Mouse (Mus musculus): ENCODE results near the gene Rps27. TPM values are rescaled to one million over a fixed set of nuclear protein-coding genes. Genes with fewer than 3 reads are reported as not detected.

Gene Rps27
- polyA plus RNA-seq, 2 experiments = 948 to 1,357 TPM

- Histone ChIP-seq H3K27me3 (ENCODE audit: control insufficient read depth, insufficient read depth, low read length) (no peaks in the 10 kb centered on the region), H3K9ac (replicated peaks) (no peak overlapping the region), H3K4me3 (ENCODE audit: insufficient read depth in 1 of 2, low read depth in 2 of 2, low read length in 2 of 2) (no peak overlapping the region), H3K4me1 (replicated peaks; ENCODE audit: control insufficient read depth in 2 of 2, insufficient read depth in 2 of 2, low read length in 1 of 2) (no peaks in the 10 kb centered on the region), H3K36me3 (replicated peaks; ENCODE audit: control insufficient read depth, insufficient read depth, low read depth) (peaks cover 5% of the 10 kb centered on the region; the same call in 1 of the 2 replicates), H3K4me2 (ENCODE audit: low read depth) (no peak overlapping the region), H3K9me3 (ENCODE audit: control insufficient read depth, low read length) (no peaks in the 10 kb centered on the region), H3K27ac (no peak overlapping the region)
- TF ChIP-seq EP300 (IDR thresholded peaks at IDR 0.05; ENCODE audit: low read depth) (no peak), CTCF (IDR thresholded peaks at IDR 0.05; ENCODE audit: low read depth) (no peak)
- 61% methylated on average over 1 of the region's 1 CpGs for WGBS (ENCODE audit: insufficient replicate concordance)
- ATAC-seq (ENCODE audit: insufficient read depth) (no peak), DNase-seq (ENCODE audit: low read depth in 3 of 3, low spot score in 3 of 3) (no peak)
Measured at GRCm38 (mm10) chr3:90202884-90203283, 10.6 kb downstream of the Rps27 start.

DNA sequence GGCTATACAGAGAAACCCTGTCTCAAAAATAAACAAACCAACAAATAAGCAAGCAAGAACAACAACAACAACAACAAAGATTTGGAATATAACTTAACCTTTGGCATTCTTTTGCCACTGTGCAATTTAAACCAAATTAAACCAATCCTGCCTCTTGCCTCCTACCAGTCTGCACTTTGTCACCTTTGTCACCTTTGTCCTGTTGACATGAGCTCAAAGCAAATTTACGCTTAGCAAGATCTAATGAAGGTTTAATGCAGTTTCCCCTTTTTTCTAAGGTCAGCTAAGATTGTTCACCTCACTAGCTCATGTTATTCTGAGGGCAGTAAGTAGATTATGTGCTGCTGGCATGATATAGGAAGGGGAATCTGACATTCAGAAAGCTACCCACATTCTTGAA lies 15.9 kb downstream of the Rps27 start:
- Histone ChIP-seq H3K4me1 (replicated peaks; ENCODE audit: control insufficient read depth in 2 of 2, insufficient read depth in 2 of 2, low read length in 1 of 2) (no peaks in the 10 kb centered on the region), H3K9me3 (ENCODE audit: control insufficient read depth, low read length) (no peaks in the 10 kb centered on the region), H3K27ac (no peak overlapping the region), H3K4me2 (ENCODE audit: low read depth) (no peak overlapping the region), H3K4me3 (ENCODE audit: insufficient read depth in 1 of 2, low read depth in 2 of 2, low read length in 2 of 2) (no peak overlapping the region), H3K9ac (replicated peaks) (no peak overlapping the region), H3K36me3 (replicated peaks; ENCODE audit: control insufficient read depth, insufficient read depth, low read depth) (no peaks in the 10 kb centered on the region), H3K27me3 (ENCODE audit: control insufficient read depth, insufficient read depth, low read length) (no peaks in the 10 kb centered on the region)
- WGBS (ENCODE audit: insufficient replicate concordance) = 56% methylated on average over 1 of the region's 1 CpGs
- DNase-seq (ENCODE audit: low read depth in 3 of 3, low spot score in 3 of 3) (no peak), ATAC-seq (ENCODE audit: insufficient read depth) (no peak)
- TF ChIP-seq CTCF (IDR thresholded peaks at IDR 0.05; ENCODE audit: low read depth) (no peak), EP300 (IDR thresholded peaks at IDR 0.05; ENCODE audit: low read depth) (no peak)

- Histone ChIP-seq H3K36me3 (replicated peaks; ENCODE audit: control insufficient read depth, insufficient read depth, low read depth) (no peaks in the 10 kb centered on the region), H3K9ac (replicated peaks) (no peak overlapping the region), H3K4me3 (ENCODE audit: insufficient read depth in 1 of 2, low read depth in 2 of 2, low read length in 2 of 2) (no peak overlapping the region), H3K4me1 (replicated peaks; ENCODE audit: control insufficient read depth in 2 of 2, insufficient read depth in 2 of 2, low read length in 1 of 2) (no peaks in the 10 kb centered on the region), H3K9me3 (ENCODE audit: control insufficient read depth, low read length) (no peaks in the 10 kb centered on the region), H3K4me2 (ENCODE audit: low read depth) (no peak overlapping the region), H3K27me3 (ENCODE audit: control insufficient read depth, insufficient read depth, low read length) (no peaks in the 10 kb centered on the region), H3K27ac (no peak overlapping the region)
- ATAC-seq (ENCODE audit: insufficient read depth) = no peak
- TF ChIP-seq CTCF (IDR thresholded peaks at IDR 0.05; ENCODE audit: low read depth) = no peak
- TF ChIP-seq EP300 (IDR thresholded peaks at IDR 0.05; ENCODE audit: low read depth) = no peak
- DNase-seq (ENCODE audit: low read depth in 3 of 3, low spot score in 3 of 3) = no peak
- WGBS (ENCODE audit: insufficient replicate concordance) = 66% methylated on average over 1 of the region's 1 CpGs
Measured at GRCm38 (mm10) chr3:90195644-90196043, 17.8 kb downstream of the Rps27 start.

DNA sequence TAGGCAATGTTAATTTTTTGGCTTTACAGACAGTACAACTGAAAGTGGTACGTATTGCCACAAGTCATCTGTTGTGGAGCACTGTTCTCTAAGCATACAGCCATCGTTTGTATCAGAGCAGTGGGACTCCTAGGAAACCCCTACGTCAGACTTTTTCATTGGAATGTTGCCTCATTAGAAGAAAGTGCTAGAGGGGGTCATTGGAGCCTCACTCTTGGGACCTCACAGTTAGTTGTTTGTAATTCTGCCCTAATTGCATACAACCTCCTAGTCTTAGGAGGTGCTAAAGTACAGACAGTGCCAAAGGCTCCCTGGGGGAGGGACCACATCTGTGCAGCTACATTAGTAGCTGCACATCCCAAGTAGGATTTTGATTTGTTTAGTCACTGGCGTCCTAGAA lies 18.7 kb downstream of the Rps27 start:
- Histone ChIP-seq H3K9me3 (ENCODE audit: control insufficient read depth, low read length) (no peaks in the 10 kb centered on the region), H3K27me3 (ENCODE audit: control insufficient read depth, insufficient read depth, low read length) (no peaks in the 10 kb centered on the region), H3K36me3 (replicated peaks; ENCODE audit: control insufficient read depth, insufficient read depth, low read depth) (no peaks in the 10 kb centered on the region), H3K9ac (replicated peaks) (no peak overlapping the region), H3K4me1 (replicated peaks; ENCODE audit: control insufficient read depth in 2 of 2, insufficient read depth in 2 of 2, low read length in 1 of 2) (no peaks in the 10 kb centered on the region), H3K27ac (no peak overlapping the region), H3K4me2 (ENCODE audit: low read depth) (no peak overlapping the region), H3K4me3 (ENCODE audit: insufficient read depth in 1 of 2, low read depth in 2 of 2, low read length in 2 of 2) (no peak overlapping the region)
- TF ChIP-seq CTCF (IDR thresholded peaks at IDR 0.05; ENCODE audit: low read depth) = no peak
- TF ChIP-seq EP300 (IDR thresholded peaks at IDR 0.05; ENCODE audit: low read depth) = no peak
- ATAC-seq (ENCODE audit: insufficient read depth) (no peak), DNase-seq (ENCODE audit: low read depth in 3 of 3, low spot score in 3 of 3) (no peak)
- 59% methylated on average over 4 of the region's 4 CpGs for WGBS (ENCODE audit: insufficient replicate concordance)

GRCm38 (mm10) chr3:90190859-90191510 lies 22.5 kb downstream of the Rps27 start:
- no peak for TF ChIP-seq EP300 (IDR thresholded peaks at IDR 0.05; ENCODE audit: low read depth)
- no peak for TF ChIP-seq CTCF (IDR thresholded peaks at IDR 0.05; ENCODE audit: low read depth)
- H3K9ac ChIP-seq (replicated peaks) = no peak overlapping the region
- H3K4me2 ChIP-seq (ENCODE audit: low read depth) = no peak overlapping the region
- no peak for ATAC-seq (ENCODE audit: insufficient read depth)
- H3K9me3 ChIP-seq (ENCODE audit: control insufficient read depth, low read length) = no peaks in the 10 kb centered on the region
- no peaks in the 10 kb centered on the region for H3K4me1 ChIP-seq (replicated peaks; ENCODE audit: control insufficient read depth in 2 of 2, insufficient read depth in 2 of 2, low read length in 1 of 2)
- DNase-seq (ENCODE audit: low read depth in 3 of 3, low spot score in 3 of 3) = no peak
- H3K27ac ChIP-seq = no peak overlapping the region
- 65% methylated on average over 11 of the region's 11 CpGs for WGBS (ENCODE audit: insufficient replicate concordance)
- H3K4me3 ChIP-seq (ENCODE audit: insufficient read depth in 1 of 2, low read depth in 2 of 2, low read length in 2 of 2) = no peak overlapping the region
- H3K27me3 ChIP-seq (ENCODE audit: control insufficient read depth, insufficient read depth, low read length) = no peaks in the 10 kb centered on the region
- H3K36me3 ChIP-seq (replicated peaks; ENCODE audit: control insufficient read depth, insufficient read depth, low read depth) = no peaks in the 10 kb centered on the region
